Mouse (Mus musculus): Measurements from ENCODE around the gene Ttc28. TPM values are rescaled to one million over a fixed set of nuclear protein-coding genes. Genes with fewer than 3 reads are reported as not detected.

The Ttc28 gene
- polyA plus RNA-seq, 1 experiment from 2014 or later: 17.6 TPM

GRCm38 (mm10) chr5:111186600-111186999, 307.0 kb downstream of the Ttc28 start:
- H3K9me3 ChIP-seq: no peaks in the 10 kb centered on the region
- peaks cover 21% of the 10 kb centered on the region for H3K4me1 ChIP-seq
- H3K4me2 ChIP-seq: no peak overlapping the region
- H3K27me3 ChIP-seq: no peaks in the 10 kb centered on the region
- H3K36me3 ChIP-seq: peaks cover 14% of the 10 kb centered on the region
- H3K9ac ChIP-seq: no peak overlapping the region
- 37% methylated on average over 11 of the region's 11 CpGs for WGBS
- ATAC-seq (ENCODE audit: insufficient number of reproducible peaks, insufficient read depth, low FRiP score, low TSS enrichment, low read depth): no peak
- H3K4me3 ChIP-seq: no peak overlapping the region
- H3K27ac ChIP-seq: no peak overlapping the region

- Histone ChIP-seq H3K9me3 (no peaks in the 10 kb centered on the region), H3K27me3 (no peaks in the 10 kb centered on the region), H3K4me1 (peaks cover 30% of the 10 kb centered on the region), H3K27ac (no peak overlapping the region), H3K9ac (no peak overlapping the region), H3K4me2 (no peak overlapping the region), H3K36me3 (no peaks in the 10 kb centered on the region; the same call in 1 of the 2 replicates), H3K4me3 (no peak overlapping the region)
- ATAC-seq (ENCODE audit: insufficient number of reproducible peaks, insufficient read depth, low FRiP score, low TSS enrichment, low read depth): no peak
- 88% methylated on average over 9 of the region's 9 CpGs for WGBS
Measured at GRCm38 (mm10) chr5:111191972-111192371, 312.4 kb downstream of the Ttc28 start.

- 66% methylated on average over 2 of the region's 2 CpGs for WGBS
- H3K9me3 ChIP-seq: no peaks in the 10 kb centered on the region
Measured at GRCm38 (mm10) chr5:111194829-111195228, 315.2 kb downstream of the Ttc28 start.

GRCm38 (mm10) chr5:111195488-111196485, 316.2 kb downstream of the Ttc28 start:
- ATAC-seq (ENCODE audit: insufficient number of reproducible peaks, insufficient read depth, low FRiP score, low TSS enrichment, low read depth): no peak

More at GRCm38 (mm10) chr5:111194829-111195228, 315.2 kb downstream of the Ttc28 start:
- Histone ChIP-seq H3K4me3 (no peak overlapping the region), H3K27ac (no peak overlapping the region), H3K36me3 (0 out of 2 replicates have a peak, but pooled peaks cover 2% of the 10 kb centered on the region), H3K4me1 (peaks cover 34% of the 10 kb centered on the region), H3K9ac (no peak overlapping the region), H3K4me2 (no peak overlapping the region), H3K27me3 (no peaks in the 10 kb centered on the region)
- ATAC-seq (ENCODE audit: insufficient number of reproducible peaks, insufficient read depth, low FRiP score, low TSS enrichment, low read depth): no peak

GRCm38 (mm10) chr5:111197727-111198126, 318.1 kb downstream of the Ttc28 start:
- Histone ChIP-seq H3K9ac (no peak overlapping the region), H3K4me3 (no peak overlapping the region), H3K27me3 (no peaks in the 10 kb centered on the region), H3K4me2 (no peak overlapping the region), H3K36me3 (0 out of 2 replicates have a peak, but pooled peaks cover 2% of the 10 kb centered on the region), H3K4me1 (peaks cover 39% of the 10 kb centered on the region), H3K9me3 (no peaks in the 10 kb centered on the region), H3K27ac (no peak overlapping the region)
- WGBS: 83% methylated on average over 15 of the region's 15 CpGs
- ATAC-seq (ENCODE audit: insufficient number of reproducible peaks, insufficient read depth, low FRiP score, low TSS enrichment, low read depth): no peak

More at GRCm38 (mm10) chr5:111195488-111196485, 316.2 kb downstream of the Ttc28 start:
- Histone ChIP-seq H3K4me1 (peaks cover 34% of the 10 kb centered on the region), H3K27ac (peak overlapping the region; percentile 2; the same call in 1 of the 2 replicates), H3K4me2 (no peak overlapping the region), H3K4me3 (no peak overlapping the region), H3K27me3 (no peaks in the 10 kb centered on the region), H3K9me3 (no peaks in the 10 kb centered on the region), H3K9ac (no peak overlapping the region), H3K36me3 (0 out of 2 replicates have a peak, but pooled peaks cover 2% of the 10 kb centered on the region)
- 64% methylated on average over 11 of the region's 11 CpGs for WGBS

GRCm38 (mm10) chr5:111200167-111200840, 320.7 kb downstream of the Ttc28 start:
- Histone ChIP-seq H3K36me3 (0 out of 2 replicates have a peak, but pooled peaks cover 2% of the 10 kb centered on the region), H3K27ac (peak overlapping the region; percentile 71; the same call in 1 of the 2 replicates), H3K9me3 (no peaks in the 10 kb centered on the region), H3K4me1 (peaks cover 54% of the 10 kb centered on the region), H3K4me2 (0 out of 2 replicates have a peak overlapping the region, but pooled peaks have one; percentile 29), H3K9ac (no peak overlapping the region), H3K27me3 (no peaks in the 10 kb centered on the region), H3K4me3 (no peak overlapping the region)
- WGBS: 22% methylated on average over 15 of the region's 15 CpGs
- ATAC-seq (ENCODE audit: insufficient number of reproducible peaks, insufficient read depth, low FRiP score, low TSS enrichment, low read depth): no peak

- Histone ChIP-seq H3K4me3 (no peak overlapping the region), H3K9ac (peak overlapping the region; percentile 17; the same call in 1 of the 2 replicates), H3K4me2 (0 out of 2 replicates have a peak overlapping the region, but pooled peaks have one; percentile 29), H3K9me3 (no peaks in the 10 kb centered on the region), H3K27me3 (no peaks in the 10 kb centered on the region), H3K4me1 (peaks cover 52% of the 10 kb centered on the region), H3K27ac (peak overlapping the region; percentile 71), H3K36me3 (0 out of 2 replicates have a peak, but pooled peaks cover 2% of the 10 kb centered on the region)
- 22% methylated on average over 16 of the region's 16 CpGs for WGBS
- no peak for ATAC-seq (ENCODE audit: insufficient number of reproducible peaks, insufficient read depth, low FRiP score, low TSS enrichment, low read depth)
Measured at GRCm38 (mm10) chr5:111200915-111201610, 321.5 kb downstream of the Ttc28 start.

GRCm38 (mm10) chr5:111204221-111204620, 324.6 kb downstream of the Ttc28 start:
- peaks cover 68% of the 10 kb centered on the region for H3K4me1 ChIP-seq
- no peak overlapping the region for H3K4me3 ChIP-seq
- no peak overlapping the region for H3K27ac ChIP-seq
- no peak overlapping the region for H3K9ac ChIP-seq
- H3K27me3 ChIP-seq: no peaks in the 10 kb centered on the region
- 66% methylated on average over 5 of the region's 5 CpGs for WGBS
- ATAC-seq (ENCODE audit: insufficient number of reproducible peaks, insufficient read depth, low FRiP score, low TSS enrichment, low read depth): no peak
- no peak overlapping the region for H3K4me2 ChIP-seq
- no peaks in the 10 kb centered on the region for H3K36me3 ChIP-seq
- H3K9me3 ChIP-seq: no peaks in the 10 kb centered on the region

- Histone ChIP-seq H3K27ac (peak overlapping the region; percentile 51), H3K4me1 (peaks cover 63% of the 10 kb centered on the region), H3K9me3 (no peaks in the 10 kb centered on the region), H3K4me2 (no peak overlapping the region), H3K9ac (no peak overlapping the region), H3K4me3 (no peak overlapping the region), H3K27me3 (no peaks in the 10 kb centered on the region), H3K36me3 (no peaks in the 10 kb centered on the region)
- 41% methylated on average over 4 of the region's 4 CpGs for WGBS
- no peak for ATAC-seq (ENCODE audit: insufficient number of reproducible peaks, insufficient read depth, low FRiP score, low TSS enrichment, low read depth)
Measured at GRCm38 (mm10) chr5:111204976-111205586, 325.5 kb downstream of the Ttc28 start.

- 37% methylated on average over 4 of the region's 4 CpGs for WGBS
- H3K9me3 ChIP-seq: no peaks in the 10 kb centered on the region
- no peak overlapping the region for H3K4me2 ChIP-seq
- no peak overlapping the region for H3K27ac ChIP-seq
- peaks cover 56% of the 10 kb centered on the region for H3K4me1 ChIP-seq
- H3K36me3 ChIP-seq: no peaks in the 10 kb centered on the region
- H3K27me3 ChIP-seq: no peaks in the 10 kb centered on the region
- no peak overlapping the region for H3K9ac ChIP-seq
- H3K4me3 ChIP-seq: no peak overlapping the region
- no peak for ATAC-seq (ENCODE audit: insufficient number of reproducible peaks, insufficient read depth, low FRiP score, low TSS enrichment, low read depth)
Measured at GRCm38 (mm10) chr5:111205817-111206216, 326.2 kb downstream of the Ttc28 start.

Data from embryonic facial prominence, embryonic 13.5 days (tissue).